20 mouse cellular contexts compared by ENCODE assay signal in genomic region chr17:85682181-85682710, GRCm38 (mm10). TPM values are rescaled to one million over a fixed set of nuclear protein-coding genes. Genes with fewer than 3 reads are reported as not detected.
DNase-seq lines count a peak whose midpoint lies in the region; ATAC-seq and TF ChIP-seq lines count a peak whose summit lies in the region.
"Had no signal": no experiment of that assay in that cellular context is flagged by ENCODE, and none has a peak within 500 bp of the region (broad histone marks: within the 10 kb centered on the region; RNA-seq: fewer than 3 reads in every experiment).

No protein-coding gene starts in this region.

- 4% methylated on average over 7 of the region's 7 CpGs for WGBS in midbrain, embryonic 10.5 days
- WGBS in midbrain, embryonic 13.5 days = 6% methylated on average over 7 of the region's 7 CpGs
- WGBS in limb, embryonic 10.5 days = 7% methylated on average over 7 of the region's 7 CpGs
- 30% methylated on average over 7 of the region's 7 CpGs for WGBS in stomach, postnatal 0 days

- no peak for TF ChIP-seq EP300 in stomach, postnatal 0 days (optimal IDR thresholded peaks at IDR 0.05)

- no peak overlapping the region for H3K9ac ChIP-seq in midbrain, embryonic 13.5 days (replicated peaks)
- H3K9ac ChIP-seq in stomach, postnatal 0 days (ENCODE audit: low read length) = no peak overlapping the region
- H3K9ac ChIP-seq: forebrain, embryonic 12.5 days; heart, embryonic 12.5 days; lung, embryonic 14.5 days had no signal

- H3K36me3 ChIP-seq in midbrain, embryonic 10.5 days = no peaks in the 10 kb centered on the region
- H3K36me3 ChIP-seq in midbrain, embryonic 13.5 days = no peaks in the 10 kb centered on the region
- H3K36me3 ChIP-seq in limb, embryonic 10.5 days = no peaks in the 10 kb centered on the region
- no peaks in the 10 kb centered on the region; the same call in 1 of the 2 replicates for H3K36me3 ChIP-seq in stomach, postnatal 0 days (ENCODE audit: control insufficient read depth, insufficient read depth, low read length)
- H3K36me3 ChIP-seq: forebrain, embryonic 12.5 days; heart, embryonic 12.5 days had no signal

- no peak overlapping the region for H3K4me3 ChIP-seq in midbrain, embryonic 10.5 days
- H3K4me3 ChIP-seq in midbrain, embryonic 13.5 days (replicated peaks) = no peak overlapping the region
- no peak overlapping the region for H3K4me3 ChIP-seq in limb, embryonic 10.5 days
- H3K4me3 ChIP-seq in stomach, postnatal 0 days (ENCODE audit: low read depth, low read length) = no peak overlapping the region
- H3K4me3 ChIP-seq: forebrain, embryonic 12.5 days; heart, embryonic 12.5 days had no signal

- DNase-seq in embryo, embryonic 10.5 days (ENCODE audit: low spot score) = peak; percentile 49
- DNase-seq in embryo, embryonic 10 days (ENCODE audit: low spot score) = no peak
- peak; percentile 36 for DNase-seq in midbrain, embryonic 10.5 days (ENCODE audit: low spot score)
- DNase-seq in limb, embryonic 10.5 days (ENCODE audit: low spot score) = peak; percentile 44
- DNase-seq in stomach, postnatal 0 days (ENCODE audit: low spot score) = no peak
- DNase-seq in heart, postnatal 4 days = no peak
- DNase-seq in gastrocnemius, postnatal 14 days = no peak
- DNase-seq: cerebellum, postnatal 14 days; kidney, postnatal 25 days; lung, embryonic 14.5 days; spleen, adult 18-20 months; thymus, postnatal 25 days had no signal

- no peak overlapping the region for H3K27ac ChIP-seq in midbrain, embryonic 10.5 days (replicated peaks)
- no peak overlapping the region for H3K27ac ChIP-seq in midbrain, embryonic 13.5 days
- no peak overlapping the region for H3K27ac ChIP-seq in limb, embryonic 10.5 days
- H3K27ac ChIP-seq in stomach, postnatal 0 days (replicated peaks) = no peak overlapping the region
- H3K27ac ChIP-seq: forebrain, embryonic 12.5 days; macrophage had no signal

- ATAC-seq in midbrain, embryonic 13.5 days = no peak
- ATAC-seq in stomach, postnatal 0 days (ENCODE audit: low FRiP score, low TSS enrichment) = no peak
- ATAC-seq: intestine, embryonic 16.5 days had no signal

- intact Hi-C loops in gastrocnemius, postnatal 14 days (cut with DNase I; ENCODE audit: low total_unique reads) = loop anchor here (10.0 kb wide), 1 partner anchor 123 kb away; no protein-coding TSS in a partner anchor

- H3K9me3 ChIP-seq in midbrain, embryonic 10.5 days (replicated peaks) = no peaks in the 10 kb centered on the region
- H3K9me3 ChIP-seq in midbrain, embryonic 13.5 days = no peaks in the 10 kb centered on the region
- H3K9me3 ChIP-seq in limb, embryonic 10.5 days (replicated peaks) = no peaks in the 10 kb centered on the region
- H3K9me3 ChIP-seq in stomach, postnatal 0 days (ENCODE audit: control insufficient read depth, low read length) = no peaks in the 10 kb centered on the region
- H3K9me3 ChIP-seq: forebrain, embryonic 12.5 days; heart, embryonic 12.5 days had no signal

- TF ChIP-seq CTCF in stomach, postnatal 0 days (IDR thresholded peaks at IDR 0.05; ENCODE audit: low read depth) = 0 out of 2 replicates have a peak, but pooled peaks have one; percentile 5

- no peak overlapping the region for H3K4me2 ChIP-seq in midbrain, embryonic 13.5 days (replicated peaks)
- no peak overlapping the region for H3K4me2 ChIP-seq in stomach, postnatal 0 days (replicated peaks; ENCODE audit: low read depth)
- H3K4me2 ChIP-seq: forebrain, embryonic 12.5 days; heart, embryonic 12.5 days; lung, embryonic 14.5 days had no signal

- H3K27me3 ChIP-seq in midbrain, embryonic 10.5 days (ENCODE audit: low read depth, poor library complexity, severe bottlenecking) = peaks cover 100% of the 10 kb centered on the region
- H3K27me3 ChIP-seq in midbrain, embryonic 13.5 days = peaks cover 100% of the 10 kb centered on the region
- peaks cover 100% of the 10 kb centered on the region for H3K27me3 ChIP-seq in limb, embryonic 10.5 days (ENCODE audit: low read depth, poor library complexity, severe bottlenecking)
- peaks cover 5% of the 10 kb centered on the region; the same call in 1 of the 2 replicates for H3K27me3 ChIP-seq in stomach, postnatal 0 days (ENCODE audit: control insufficient read depth, insufficient read depth, low read length)

- peaks cover 28% of the 10 kb centered on the region for H3K4me1 ChIP-seq in midbrain, embryonic 10.5 days
- H3K4me1 ChIP-seq in midbrain, embryonic 13.5 days (replicated peaks) = peaks cover 8% of the 10 kb centered on the region
- H3K4me1 ChIP-seq in limb, embryonic 10.5 days = peaks cover 40% of the 10 kb centered on the region
- no peaks in the 10 kb centered on the region for H3K4me1 ChIP-seq in stomach, postnatal 0 days (replicated peaks; ENCODE audit: control insufficient read depth, insufficient read depth)

RNA-seq across cellular contexts. Expression of gene Six2, which starts 5.8 kb away (rescaled TPM):
- 1.6 and 3.0 TPM in 2 replicates for polyA plus RNA-seq in midbrain, embryonic 10.5 days (2016; fragmentation: Nextera tagmentation; extraction: Ambion mirVana)
- 0.30 and 0.31 TPM in 2 replicates for polyA plus RNA-seq in midbrain, embryonic 13.5 days (2015; fragmentation: Nextera tagmentation; extraction: Ambion mirVana)
- polyA plus RNA-seq in limb, embryonic 10.5 days (2016; fragmentation: Nextera tagmentation; extraction: Ambion mirVana) = 0.87 and 2.7 TPM in 2 replicates
- 2.6 and 4.0 TPM in 2 replicates for polyA plus RNA-seq in stomach, postnatal 0 days (2015; fragmentation: Nextera tagmentation; extraction: Ambion mirVana)
- total RNA-seq in heart, postnatal 4 days (2021) = under 1 TPM; 0.45 to 0.83 TPM
- 10 to 100 TPM in 1 of 2 experiments, 1 to 10 TPM in 1; 6.2 to 12.2 TPM for total RNA-seq in gastrocnemius, postnatal 14 days (2021)
- total RNA-seq: hematopoietic stem cell, adult 5-6 weeks; liver, adult 2 months had no signal
- polyA plus RNA-seq: gonadal fat pad, adult 2 months; liver, adult 2 months; lung, embryonic 14.5 days; macrophage had no signal

Comparison
In these comparisons a context has a peak if more than half of its experiments do, and no peak if none do; other contexts are left out.
1. DNase-seq: peak in embryo, embryonic 10.5 days (single experiment), midbrain, embryonic 10.5 days (single experiment) and limb, embryonic 10.5 days (single experiment); none in embryo, embryonic 10 days (single experiment), stomach, postnatal 0 days (single experiment), heart, postnatal 4 days (single experiment) and gastrocnemius, postnatal 14 days (single experiment).